Mouse (Mus musculus) gastrocnemius, postnatal 10 days (tissue): ENCODE results near the gene Insl6. TPM values are rescaled to one million over a fixed set of nuclear protein-coding genes. Genes with fewer than 3 reads are reported as not detected.

ENCODE experiments used
- DNase-seq: peaks from one replicate; pipeline ENCODE4 v3.0.0; 2021; ENCODE audit warnings: mixed read lengths
- total RNA-seq, 2 experiments: library from RNA; stranded (reverse); gene quantifications; 2 replicates each; pipeline ENCODE4 v1.2.3; 2021

The Insl6 gene
- total RNA-seq, 2 experiments from 2014 or later: 0.65 to 1.2 TPM

GRCm38 (mm10) chr19:29354895-29355877 is 30.0 kb upstream of the Insl6 start:
- DNase-seq: peak; percentile 95

- DNase-seq: no peak
These were observed 25.8 kb upstream of the Insl6 start for GRCm38 (mm10) chr19:29350991-29351390.

DNA sequence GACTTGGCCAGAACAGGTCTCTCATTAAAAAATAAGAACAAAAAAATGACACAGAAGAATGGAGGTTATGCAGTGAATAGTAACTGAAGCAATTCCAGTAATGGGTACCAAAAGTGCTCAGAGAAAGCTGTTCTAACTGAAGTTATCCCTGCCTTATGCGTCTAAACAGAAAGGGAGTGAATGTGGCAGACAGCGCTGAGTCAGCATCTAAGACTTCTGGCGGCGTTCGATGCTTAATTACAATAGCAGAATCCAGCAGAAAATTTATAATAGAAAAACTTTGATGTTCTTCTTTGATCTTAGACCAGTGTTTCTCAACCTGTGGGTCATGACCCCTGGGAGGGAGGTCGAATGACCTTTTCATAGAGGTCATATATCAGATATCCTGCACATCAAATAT is 20.5 kb upstream of the Insl6 start:
- DNase-seq: no peak

DNA sequence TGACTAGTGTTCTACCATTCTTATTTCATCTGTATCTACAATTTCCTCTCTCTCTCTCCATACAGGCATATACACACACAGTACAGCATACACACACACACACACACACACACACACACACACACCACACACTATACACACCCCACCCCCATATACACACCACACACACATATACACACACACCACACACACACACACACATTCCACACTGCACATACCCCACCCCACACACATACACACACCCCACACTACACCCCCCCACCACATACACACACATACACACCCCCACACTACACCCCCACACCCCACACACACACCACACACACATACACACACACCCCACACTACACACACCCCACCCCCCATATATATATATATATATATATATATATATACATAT is 19.7 kb upstream of the Insl6 start:
- no peak for DNase-seq

DNA sequence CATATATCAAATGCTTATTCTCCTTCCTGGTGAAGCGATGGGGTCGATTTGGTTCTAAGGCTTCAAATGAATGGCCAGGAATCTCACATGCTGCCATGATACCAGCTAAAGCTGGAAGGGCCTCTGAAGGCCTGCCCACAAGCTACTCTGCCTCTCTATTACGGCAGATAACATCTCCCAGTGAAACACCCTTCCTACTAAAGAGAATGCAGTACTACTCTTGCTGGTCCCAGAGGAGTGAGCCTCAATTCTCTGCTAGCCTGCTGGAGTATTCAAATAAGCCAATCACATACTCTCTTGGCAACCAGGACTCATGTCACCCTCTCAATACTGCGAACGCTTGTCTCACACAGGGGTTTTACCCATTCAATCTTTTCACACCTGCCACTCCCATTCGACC is 17.1 kb upstream of the Insl6 start:
- no peak for DNase-seq

DNA sequence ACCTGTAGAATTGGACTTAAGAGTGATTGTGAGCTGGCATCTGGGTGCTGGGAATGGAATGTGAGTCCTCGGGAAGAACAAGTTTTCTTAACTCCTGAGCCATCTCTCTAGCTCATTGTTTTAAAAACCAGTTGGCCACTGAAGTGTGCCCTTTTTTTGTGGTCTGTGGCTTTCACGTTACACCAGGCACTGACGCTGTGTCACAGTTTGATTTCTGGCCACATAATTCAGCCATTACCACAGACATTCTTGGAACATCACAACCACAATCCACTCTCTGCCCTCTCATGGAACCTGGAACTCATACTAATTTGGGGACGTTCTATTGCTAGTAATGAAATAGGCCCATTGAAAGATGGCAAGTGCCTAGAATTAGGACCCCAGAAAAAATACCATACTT is 15.9 kb upstream of the Insl6 start:
- DNase-seq: no peak

DNA sequence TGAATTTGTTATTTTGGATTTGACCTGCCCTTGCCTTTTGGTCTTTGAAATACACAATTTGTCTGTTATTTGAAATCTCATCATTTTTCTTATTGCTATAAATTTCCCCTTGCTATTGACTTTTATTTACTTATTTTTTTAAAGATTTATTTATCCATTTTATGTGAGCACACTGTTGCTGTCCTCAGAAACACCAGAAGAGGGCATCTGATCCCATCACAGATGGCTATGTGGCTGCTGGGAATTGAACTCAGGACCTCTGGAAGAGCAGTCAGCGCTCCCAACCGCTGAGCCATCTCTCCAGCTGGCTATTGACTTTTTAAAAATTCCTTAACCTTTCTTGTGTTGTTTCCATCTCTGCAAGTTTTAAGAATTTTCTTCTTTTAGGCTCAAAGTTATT is 11.5 kb upstream of the Insl6 start:
- no peak for DNase-seq

- peak; percentile 28 for DNase-seq
These were observed 9.1 kb upstream of the Insl6 start, which contains the start of gene Rln1 for GRCm38 (mm10) chr19:29334068-29334745. Gene Rln1 (minus strand): TSS chr19:29334670.

DNA sequence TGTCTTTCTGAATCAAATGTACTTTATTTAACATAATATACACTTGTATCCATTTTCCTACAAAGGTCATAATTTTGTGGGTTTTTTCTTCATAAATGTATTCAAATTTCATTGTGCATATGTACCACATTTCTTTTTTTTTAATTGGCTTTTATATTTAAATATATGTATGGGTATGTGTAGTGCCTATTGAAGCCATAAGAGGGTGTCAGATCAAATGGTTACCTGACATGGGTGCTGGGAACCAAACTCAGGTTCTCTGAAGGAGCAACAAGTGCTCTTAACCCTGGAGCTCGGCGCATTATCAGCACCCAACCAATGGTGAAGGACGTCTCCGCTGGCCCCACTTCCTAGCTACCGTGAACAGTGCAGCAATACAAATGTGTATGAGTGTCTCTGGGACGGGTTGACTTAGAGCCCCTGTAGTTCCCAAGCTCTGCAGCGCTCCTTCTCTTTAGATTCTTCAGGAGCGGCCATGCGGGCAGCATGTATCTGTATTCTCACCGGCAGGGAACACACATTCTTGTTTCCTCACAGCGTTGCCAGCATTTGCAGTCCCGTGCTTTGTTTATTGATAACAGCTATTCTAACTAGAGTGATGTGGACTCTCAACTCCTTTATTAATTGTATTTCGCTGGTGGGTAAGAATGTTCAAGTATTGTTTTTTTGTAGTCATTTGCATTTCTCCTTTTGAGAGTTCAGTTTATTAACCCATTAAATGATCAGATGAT is 1.8 kb upstream of the Insl6 start:
- no peak for DNase-seq

- DNase-seq: no peak
These were observed 1.2 kb upstream of the Insl6 start for GRCm38 (mm10) chr19:29326396-29326795.

GRCm38 (mm10) chr19:29325852-29326180 is 660 bp upstream of the Insl6 start:
- no peak for DNase-seq

DNA sequence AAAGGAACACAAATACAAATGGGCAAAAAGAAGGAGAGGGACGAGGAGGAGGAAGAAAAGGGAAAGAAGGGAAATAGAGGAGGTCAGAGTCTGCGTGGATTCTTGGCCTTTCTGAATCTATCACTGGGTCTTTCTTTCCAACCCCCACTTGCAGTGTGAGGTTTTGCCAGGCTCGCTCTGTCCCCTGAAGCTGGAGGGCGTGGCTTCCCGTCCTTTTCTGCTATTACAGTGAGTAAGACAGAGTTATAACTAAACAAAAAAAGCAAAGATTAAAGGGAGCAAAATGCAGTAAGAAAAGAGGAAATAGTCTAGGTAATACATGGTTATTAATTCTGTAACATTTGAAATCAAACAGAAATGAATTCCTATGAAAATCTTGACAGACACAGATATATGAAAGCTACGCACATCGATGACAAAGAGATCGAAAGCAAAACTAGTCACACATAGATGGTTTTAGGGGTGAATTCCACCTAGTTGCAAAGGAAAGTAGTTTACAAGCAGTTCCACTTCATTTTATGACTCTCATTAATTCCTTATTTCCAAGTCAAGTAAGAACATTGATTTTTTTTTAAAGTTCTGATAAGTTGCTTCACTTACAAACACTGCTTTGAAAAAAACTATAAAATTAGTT is 1.6 kb downstream of the Insl6 start:
- DNase-seq: no peak

GRCm38 (mm10) chr19:29312661-29313060 is 12.5 kb downstream of the Insl6 start:
- DNase-seq: no peak

- DNase-seq: no peak
These were observed 13.4 kb downstream of the Insl6 start for GRCm38 (mm10) chr19:29311791-29312190.

DNA sequence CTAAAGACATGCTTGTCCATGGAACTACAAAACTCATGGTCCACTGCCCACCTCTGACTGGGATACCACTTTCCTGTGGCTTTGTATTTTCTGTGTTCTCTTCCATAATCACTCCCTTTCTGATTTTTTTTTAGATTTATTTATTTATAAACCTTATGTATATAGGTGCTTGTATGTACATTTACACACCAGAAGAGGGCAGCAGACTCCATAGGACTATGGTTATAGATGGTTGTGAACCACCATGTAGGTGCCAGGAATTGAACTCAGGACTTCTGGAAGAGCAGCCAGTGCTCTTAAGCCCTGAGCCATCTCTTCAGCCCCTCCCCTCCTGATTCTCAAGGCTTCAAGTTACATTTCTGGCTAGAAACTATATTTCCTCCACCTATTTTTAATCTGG is 16.3 kb downstream of the Insl6 start:
- no peak for DNase-seq

GRCm38 (mm10) chr19:29302119-29302518 is 23.0 kb downstream of the Insl6 start:
- DNase-seq: no peak

GRCm38 (mm10) chr19:29300919-29301318 is 24.2 kb downstream of the Insl6 start:
- DNase-seq: no peak

DNA sequence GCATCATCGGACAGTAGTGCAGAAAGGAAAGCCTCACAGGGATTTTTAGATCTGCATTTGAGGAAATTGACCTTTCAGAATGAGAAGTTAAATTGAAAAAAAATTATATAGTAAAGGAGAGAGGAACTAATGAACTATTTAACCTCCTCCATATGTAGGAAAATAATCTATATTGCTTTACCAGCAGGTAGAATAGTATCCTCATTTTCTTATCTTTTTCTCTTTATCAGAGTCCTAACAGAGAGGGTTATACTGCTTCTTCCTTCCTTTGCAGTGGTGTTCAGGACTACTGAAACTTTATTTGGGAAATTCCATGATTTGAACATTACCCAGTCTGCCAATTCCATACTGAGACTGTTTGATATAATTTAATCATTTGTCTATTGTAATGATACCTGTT is 27.8 kb downstream of the Insl6 start:
- DNase-seq: no peak

DNA sequence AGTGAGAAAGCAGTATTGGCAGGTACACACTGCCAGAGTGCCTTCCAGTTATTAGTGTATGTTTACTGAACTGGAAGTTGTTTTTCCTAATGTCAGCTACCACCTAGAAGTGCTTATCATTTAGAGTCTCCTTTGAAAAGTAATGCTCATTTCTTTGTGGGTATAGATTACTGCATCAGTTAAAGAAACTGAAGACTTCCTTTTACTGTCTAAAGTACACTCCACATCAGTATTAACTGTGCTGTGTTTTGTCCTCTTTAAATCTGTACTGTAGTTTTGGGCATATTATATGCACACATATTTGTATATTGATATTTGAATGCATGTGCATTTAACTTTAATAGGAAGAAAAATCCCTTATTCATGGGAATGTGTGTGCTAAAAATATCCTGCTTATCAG is 29.0 kb downstream of the Insl6 start:
- DNase-seq: no peak

- DNase-seq: no peak
These were observed 30.4 kb downstream of the Insl6 start for GRCm38 (mm10) chr19:29294756-29295155.

DNA sequence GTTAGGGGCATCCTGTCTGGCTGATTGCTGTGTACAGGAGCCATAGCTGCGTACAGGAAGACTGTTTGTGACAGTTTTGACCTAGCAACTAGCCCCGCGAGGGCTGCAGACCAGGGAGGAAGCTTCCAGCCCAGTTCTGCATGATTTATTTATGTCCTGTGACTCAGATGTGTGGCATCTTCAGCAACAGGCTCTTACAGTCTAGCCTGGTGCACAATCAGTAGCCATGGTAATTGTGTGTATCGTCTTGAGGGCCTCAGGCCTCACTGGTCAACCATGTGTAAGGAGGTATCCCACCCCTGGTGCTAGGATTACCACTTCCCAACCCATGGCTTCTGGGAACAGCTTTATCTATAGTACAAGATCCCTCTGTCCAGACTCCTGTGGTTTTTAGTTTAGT is 32.6 kb downstream of the Insl6 start:
- no peak for DNase-seq

GRCm38 (mm10) chr19:29291532-29291931 is 33.6 kb downstream of the Insl6 start:
- DNase-seq: no peak
